Mouse (Mus musculus) heart, adult 2 months (tissue): ENCODE results near the gene Abr. TPM values are rescaled to one million over a fixed set of nuclear protein-coding genes. Genes with fewer than 3 reads are reported as not detected.

Source experiments
- DNase-seq, 2 experiments: peaks; one replicate each; pipeline ENCODE4 v3.0.0; 2021
- H3K27ac ChIP-seq: fragments of 200-600 bp; 2 replicates; pipeline ENCODE4 v1.8.1; 2022
- H3K27me3 ChIP-seq: fragments of 200-500 bp; 2 replicates; pipeline ENCODE4 v1.6.1; 2012; ENCODE audit warnings: mild to moderate bottlenecking, low read length, inconsistent platforms, mixed read lengths; ENCODE audit not compliant: control insufficient read depth, insufficient read depth
- H3K36me3 ChIP-seq: fragments of 200-500 bp; 2 replicates; pipeline ENCODE4 v1.6.1; 2012; ENCODE audit warnings: low read length, inconsistent platforms; ENCODE audit not compliant: control insufficient read depth, insufficient read depth
- H3K4me1 ChIP-seq: fragments of 200-500 bp; 2 replicates; pipeline ENCODE4 v1.6.1; 2011; ENCODE audit warnings: low read length; ENCODE audit not compliant: control insufficient read depth, insufficient read depth
- H3K4me3 ChIP-seq: fragments of 200-600 bp; 2 replicates; pipeline ENCODE4 v1.8.1; 2022
- H3K79me2 ChIP-seq: fragments of 200-500 bp; replicated peaks from 2 replicates; pipeline ENCODE4 v1.6.1; 2012; ENCODE audit warnings: mild to moderate bottlenecking, inconsistent platforms, low read length, moderate library complexity, mixed read lengths; ENCODE audit not compliant: control insufficient read depth, insufficient read depth
- H3K9ac ChIP-seq: fragments of 200-500 bp; 2 replicates; pipeline ENCODE4 v1.6.1; 2012; ENCODE audit warnings: low read depth, mild to moderate bottlenecking, control low read depth, inconsistent platforms, low read length, mixed read lengths
- CTCF ChIP-seq: fragments of 200-600 bp; IDR thresholded peaks from 2 replicates; pipeline ENCODE4 v1.8.1; 2022; ENCODE audit warnings: antibody characterized with exemption, mild to moderate bottlenecking, moderate library complexity
- EP300 ChIP-seq: fragments of 200-500 bp; IDR thresholded peaks from 2 replicates; pipeline ENCODE4 v1.6.1; 2011; ENCODE audit warnings: low read depth, low read length, control low read depth; ENCODE audit not compliant: insufficient read depth
- POLR2A ChIP-seq: fragments of 200-500 bp; IDR thresholded peaks from 2 replicates; pipeline ENCODE4 v1.6.1; 2011; ENCODE audit warnings: mild to moderate bottlenecking, low read depth, low read length, control low read depth; ENCODE audit not compliant: insufficient read depth
- WGBS: fragments of 180-500 bp; shearing (Covaris S2); methylation state at CpG from one replicate; pipeline ENCODE4 v1.1.7; 2018; 5-methylcytosine and 5-hydroxymethylcytosine counted together
- intact Hi-C: fragments of 180-260 bp; cut with DNase I; formaldehyde crosslinking; loops from one replicate; pipeline ENCODE4 v1.15.1; 2025
- polyA plus RNA-seq: library from polyadenylated mRNA; depleted of rRNA; stranded (reverse); fragments of >200 nt; gene quantifications from 2 replicates; pipeline ENCODE4 v1.2.3, GENCODE M21; 2012
- total RNA-seq, 2 experiments: library from RNA; stranded (reverse); gene quantifications; 2 replicates each; pipeline ENCODE4 v1.2.3; 2021

The Abr gene
- total and polyA plus RNA-seq, 3 experiments, result 23.4 to 32.2 (median 26.6) TPM

DNA sequence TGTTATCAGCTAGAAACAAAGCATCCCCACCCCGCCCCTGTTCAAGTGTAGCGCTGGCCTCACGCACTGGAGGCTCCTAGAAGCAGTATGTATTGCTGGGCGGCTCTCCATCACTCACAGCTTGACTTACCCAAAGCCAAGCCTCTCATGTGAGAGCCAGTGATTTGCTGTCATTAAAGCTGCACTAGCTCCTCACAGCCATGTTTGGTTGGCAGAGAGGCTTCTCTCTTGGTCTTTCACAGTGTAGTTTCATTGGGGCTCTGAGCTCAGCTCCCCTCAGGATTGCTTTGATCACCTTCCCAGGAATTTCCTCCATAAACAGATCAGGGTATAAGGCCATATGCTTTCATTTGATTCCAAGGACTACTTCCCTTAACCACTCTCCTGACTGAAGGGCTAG is 208.9 kb downstream of the Abr start:
- H3K36me3 ChIP-seq, result no peaks in the 10 kb centered on the region
- WGBS, result 85% methylated on average over 4 of the region's 4 CpGs
- H3K9ac ChIP-seq, result no peak overlapping the region
- H3K79me2 ChIP-seq, result no peaks in the 10 kb centered on the region
- no peak overlapping the region for H3K4me3 ChIP-seq
- H3K27ac ChIP-seq, result no peak overlapping the region
- no peak for DNase-seq
- no peaks in the 10 kb centered on the region for H3K27me3 ChIP-seq
- intact Hi-C loops, result no loop called here
- no peak for TF ChIP-seq POLR2A
- no peak for TF ChIP-seq EP300
- TF ChIP-seq CTCF, result no peak
- H3K4me1 ChIP-seq, result no peaks in the 10 kb centered on the region

DNA sequence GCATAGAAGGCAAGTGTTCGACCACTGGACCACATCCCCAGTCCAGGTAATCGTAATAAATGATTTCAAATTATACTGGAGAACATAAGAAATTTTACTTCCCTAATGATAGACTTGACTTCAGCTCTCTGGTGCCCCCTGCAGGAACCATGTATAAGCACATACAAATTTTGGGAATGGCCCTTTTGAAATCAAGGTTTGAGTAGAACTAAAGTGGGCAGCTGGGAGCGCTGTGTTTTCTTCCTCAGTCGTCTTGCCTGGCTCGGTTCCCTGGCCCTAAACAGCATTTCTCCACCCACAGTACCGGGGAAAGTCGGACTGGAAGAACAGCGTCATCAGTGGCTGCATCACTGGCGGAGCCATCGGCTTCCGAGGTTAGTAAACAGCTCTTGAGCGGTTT is 211.3 kb downstream of the Abr start:
- 62% methylated on average over 12 of the region's 12 CpGs for WGBS
- peak; percentile 42 to 66 for DNase-seq
- H3K4me3 ChIP-seq, result no peak overlapping the region
- H3K4me1 ChIP-seq, result no peaks in the 10 kb centered on the region
- H3K79me2 ChIP-seq, result no peaks in the 10 kb centered on the region
- TF ChIP-seq POLR2A (no peak), CTCF (peak; percentile 82), EP300 (no peak)
- no peaks in the 10 kb centered on the region for H3K36me3 ChIP-seq
- H3K27me3 ChIP-seq, result no peaks in the 10 kb centered on the region
- H3K9ac ChIP-seq, result no peak overlapping the region
- intact Hi-C loops, result loop anchor here (2.0 kb wide), 1 partner anchor 44 kb away; no protein-coding TSS in a partner anchor
- no peak overlapping the region for H3K27ac ChIP-seq

DNA sequence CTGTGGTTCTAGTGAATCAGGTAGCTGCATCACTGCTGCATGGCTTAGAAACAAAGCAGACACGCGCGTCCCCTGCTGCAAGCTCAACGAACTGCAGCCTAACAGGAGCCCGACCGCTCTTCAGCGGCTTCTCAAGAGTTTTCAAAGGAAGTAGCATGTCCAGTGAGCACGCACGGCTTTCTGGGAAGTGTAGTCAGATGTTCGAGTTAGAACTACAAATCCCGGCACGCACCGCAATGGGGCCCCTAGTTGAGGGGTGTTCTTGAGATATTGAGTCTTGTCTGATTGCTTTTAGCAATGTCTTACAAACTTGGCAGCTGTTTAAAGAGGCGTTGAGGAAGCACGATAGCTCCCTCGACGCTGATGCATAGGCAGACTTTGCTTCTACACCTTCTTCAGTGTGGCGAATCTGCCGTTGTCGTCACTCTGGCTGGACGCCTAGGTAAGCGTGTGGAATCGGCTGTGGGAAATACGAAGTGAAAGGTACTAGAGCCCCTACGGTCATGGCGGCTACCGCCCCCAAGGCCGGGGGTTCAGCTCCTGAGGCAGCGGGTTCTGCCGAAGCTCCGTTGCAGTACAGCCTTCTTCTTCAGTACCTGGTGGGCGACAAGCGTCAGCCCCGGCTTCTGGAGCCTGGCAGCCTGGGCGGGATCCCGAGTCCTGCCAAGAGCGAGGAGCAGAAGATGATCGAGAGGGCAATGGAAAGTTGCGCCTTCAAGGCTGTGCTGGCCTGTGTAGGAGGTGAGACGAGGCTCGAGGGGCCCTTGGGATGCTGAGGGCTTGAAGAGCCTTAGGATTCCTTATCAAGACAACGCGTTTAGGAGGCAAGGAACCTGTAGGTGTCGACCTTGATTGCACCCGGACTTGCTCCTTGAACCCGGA is 215.2 kb downstream of the Abr start, which contains the start of gene Timm22:
Timm22 (plus strand) TSS at position 251 of the 882 bp plus-strand sequence.
- intact Hi-C loops, result loop anchor here (1.0 to 10.0 kb wide), 3 partner anchors 154 to 322 kb away; partner anchors contain the start of genes Fam57a and Vps53
- TF ChIP-seq EP300, result peak; percentile 93
- TF ChIP-seq CTCF, result peak; percentile 100
- TF ChIP-seq POLR2A, result peak; percentile 68
- peak within 1 kb of the TSS; percentile 77 for H3K9ac ChIP-seq
- no peaks in the 10 kb centered on the region for H3K36me3 ChIP-seq
- H3K79me2 ChIP-seq, result no peaks in the 10 kb centered on the region
- H3K27me3 ChIP-seq, result no peaks in the 10 kb centered on the region
- H3K4me1 ChIP-seq, result no peaks in the 10 kb centered on the region
- WGBS, result under 1% methylated on average over 46 of the region's 46 CpGs
- peak within 1 kb of the TSS; percentile 83 for H3K4me3 ChIP-seq
- peak within 1 kb of the TSS; percentile 93 for H3K27ac ChIP-seq
- peak; percentile 96 to 97 for DNase-seq

DNA sequence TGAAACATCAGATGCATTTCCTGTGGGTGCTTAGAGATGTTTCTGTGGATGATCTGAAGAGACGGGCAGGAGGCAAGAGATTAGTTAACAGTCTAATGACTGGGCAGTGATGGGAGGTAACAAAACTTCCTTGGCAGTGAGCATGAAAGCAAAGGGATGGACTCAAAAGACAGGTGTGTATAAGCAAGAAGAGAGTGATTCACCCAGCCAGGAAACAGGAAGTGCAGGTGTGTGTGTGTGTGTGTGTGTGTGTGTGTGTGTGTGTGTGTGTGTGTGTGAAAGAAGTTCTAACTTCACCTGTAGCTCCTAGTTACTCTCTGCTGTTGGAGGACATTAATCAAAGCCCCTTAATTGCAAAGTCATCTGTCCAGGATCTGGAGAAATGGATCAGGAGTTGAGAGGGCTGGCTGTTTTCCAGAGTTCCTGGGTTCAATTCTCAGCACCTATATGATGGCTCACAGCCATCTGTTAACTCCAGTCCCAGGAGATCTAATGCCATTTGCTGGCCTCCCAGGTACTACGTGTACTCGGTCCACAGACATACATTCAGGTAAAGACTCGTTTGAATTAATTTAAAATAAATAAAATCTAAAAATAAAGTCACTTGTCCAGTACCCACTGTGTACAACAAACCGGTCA is 216.4 kb downstream of the Abr start:
- no peaks in the 10 kb centered on the region for H3K79me2 ChIP-seq
- 66% methylated on average over 5 of the region's 5 CpGs for WGBS
- intact Hi-C loops, result loop anchor here (1.0 to 10.0 kb wide), 3 partner anchors 152 to 321 kb away; partner anchors contain the start of genes Fam57a and Vps53
- TF ChIP-seq POLR2A (no peak), CTCF (no peak)
- no peaks in the 10 kb centered on the region for H3K4me1 ChIP-seq
- no peak overlapping the region for H3K4me3 ChIP-seq
- DNase-seq, result no peak
- no peaks in the 10 kb centered on the region for H3K27me3 ChIP-seq
- H3K9ac ChIP-seq, result no peak overlapping the region
- H3K27ac ChIP-seq, result no peak overlapping the region
- H3K36me3 ChIP-seq, result no peaks in the 10 kb centered on the region

DNA sequence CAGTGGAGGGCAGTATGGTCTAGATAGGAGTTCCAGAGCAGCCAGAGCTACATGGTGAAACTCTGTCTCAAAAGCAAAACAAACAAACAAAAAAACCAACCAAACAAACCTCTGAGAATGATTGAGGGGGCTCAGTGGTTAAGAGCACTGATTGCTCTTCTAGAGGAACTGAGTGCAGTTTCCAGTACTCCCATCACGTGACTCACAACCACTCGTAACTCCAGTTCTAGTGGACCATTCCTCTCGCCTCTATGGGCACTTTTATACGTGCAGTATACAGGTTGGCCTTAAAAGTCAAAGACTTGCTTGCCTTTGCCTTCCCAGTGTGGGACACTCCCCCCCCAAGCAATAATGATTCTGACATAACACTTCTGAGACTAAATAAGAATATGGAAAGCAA is 217.0 kb downstream of the Abr start:
- DNase-seq, result no peak
- Histone ChIP-seq H3K27me3 (no peaks in the 10 kb centered on the region), H3K4me1 (no peaks in the 10 kb centered on the region), H3K79me2 (no peaks in the 10 kb centered on the region), H3K36me3 (no peaks in the 10 kb centered on the region), H3K9ac (no peak overlapping the region), H3K27ac (no peak overlapping the region), H3K4me3 (no peak overlapping the region)
- intact Hi-C loops, result loop anchor here (5.0 to 10.0 kb wide), 2 partner anchors 228 to 320 kb away; partner anchors contain the start of genes Fam57a and Vps53
- TF ChIP-seq POLR2A (no peak), CTCF (no peak), EP300 (no peak)
- WGBS, result 43% methylated on average over 4 of the region's 4 CpGs

DNA sequence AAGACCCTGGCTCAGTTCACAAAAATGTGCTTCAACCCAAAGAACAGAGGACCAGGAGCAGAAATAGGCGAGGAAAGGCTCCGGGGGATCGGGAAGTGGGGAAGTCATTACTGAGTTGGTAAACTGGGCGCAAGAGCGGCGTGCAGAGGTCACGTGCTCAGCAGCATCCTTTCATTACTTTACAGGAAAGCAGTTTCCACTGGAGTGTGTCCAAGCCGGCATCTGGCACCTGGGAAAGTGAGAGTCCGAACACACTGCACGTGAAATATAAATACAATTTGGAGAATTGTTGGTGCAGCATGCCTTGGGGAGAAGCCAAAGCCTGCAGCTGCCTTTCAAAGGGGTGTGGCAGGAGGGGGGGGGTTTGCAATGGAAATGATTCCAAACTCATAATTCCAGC is 220.7 kb downstream of the Abr start:
- H3K4me1 ChIP-seq, result peaks cover 1% of the 10 kb centered on the region; the same call in 1 of the 2 replicates
- intact Hi-C loops, result loop anchor here (10.0 kb wide), 1 partner anchor 317 kb away; no protein-coding TSS in a partner anchor
- 67% methylated on average over 10 of the region's 10 CpGs for WGBS
- H3K4me3 ChIP-seq, result no peak overlapping the region
- no peaks in the 10 kb centered on the region for H3K36me3 ChIP-seq
- H3K27me3 ChIP-seq, result no peaks in the 10 kb centered on the region
- TF ChIP-seq POLR2A (no peak), EP300 (0 out of 2 replicates have a peak, but pooled peaks have one; percentile 16)
- DNase-seq, result peak in 1 of 2 experiments; percentile 28
- no peaks in the 10 kb centered on the region for H3K79me2 ChIP-seq
- no peak overlapping the region for H3K27ac ChIP-seq
- H3K9ac ChIP-seq, result no peak overlapping the region
